Mouse (Mus musculus) brain, adult 2 months (tissue): Measurements from ENCODE around the gene Hdac9.
A peak's percentile ranks its signal among the peaks of the same experiment; 100 is the strongest.

Experiments
- DNase-seq: peaks from one replicate; pipeline ENCODE4 v3.0.0; 2011; ENCODE audit warnings: low read depth, low spot score

Gene Hdac9

GRCm38 (mm10) chr12:34697981-34698380, 218.9 kb downstream of the Hdac9 start:
- no peak for DNase-seq

- DNase-seq: no peak
Measured at GRCm38 (mm10) chr12:34696736-34697135, 220.2 kb downstream of the Hdac9 start.

- no peak for DNase-seq
Measured at GRCm38 (mm10) chr12:34688941-34689340, 228.0 kb downstream of the Hdac9 start.

- DNase-seq: peak; percentile 25
Measured at GRCm38 (mm10) chr12:34683375-34683774, 233.5 kb downstream of the Hdac9 start.

- no peak for DNase-seq
Measured at GRCm38 (mm10) chr12:34682657-34683056, 234.2 kb downstream of the Hdac9 start.

- no peak for DNase-seq
Measured at GRCm38 (mm10) chr12:34680576-34680975, 236.3 kb downstream of the Hdac9 start.

- peak; percentile 53 for DNase-seq
Measured at GRCm38 (mm10) chr12:34677110-34677509, 239.8 kb downstream of the Hdac9 start.

GRCm38 (mm10) chr12:34674235-34674634, 242.7 kb downstream of the Hdac9 start:
- DNase-seq: no peak

GRCm38 (mm10) chr12:34673539-34673938, 243.4 kb downstream of the Hdac9 start:
- DNase-seq: no peak

- peak; percentile 90 for DNase-seq
Measured at GRCm38 (mm10) chr12:34664758-34665157, 252.1 kb downstream of the Hdac9 start.

- no peak for DNase-seq
Measured at GRCm38 (mm10) chr12:34661378-34661777, 255.5 kb downstream of the Hdac9 start.

GRCm38 (mm10) chr12:34660027-34660426, 256.9 kb downstream of the Hdac9 start:
- DNase-seq: no peak

- DNase-seq: no peak
Measured at GRCm38 (mm10) chr12:34658568-34658967, 258.3 kb downstream of the Hdac9 start.

- peak; percentile 79 for DNase-seq
Measured at GRCm38 (mm10) chr12:34658119-34658518, 258.8 kb downstream of the Hdac9 start.

GRCm38 (mm10) chr12:34653615-34654014, 263.3 kb downstream of the Hdac9 start:
- peak; percentile 61 for DNase-seq

- no peak for DNase-seq
Measured at GRCm38 (mm10) chr12:34648753-34649152, 268.1 kb downstream of the Hdac9 start.

- DNase-seq: peak; percentile 21
Measured at GRCm38 (mm10) chr12:34641705-34642259, 275.1 kb downstream of the Hdac9 start.

GRCm38 (mm10) chr12:34637238-34638124, 279.4 kb downstream of the Hdac9 start:
- DNase-seq: no peak

- DNase-seq: peak; percentile 36
Measured at GRCm38 (mm10) chr12:34619101-34619500, 297.8 kb downstream of the Hdac9 start.

GRCm38 (mm10) chr12:34618321-34618720, 298.6 kb downstream of the Hdac9 start:
- peak; percentile 36 for DNase-seq

- DNase-seq: peak; percentile 59
Measured at GRCm38 (mm10) chr12:34617836-34618235, 299.1 kb downstream of the Hdac9 start.

GRCm38 (mm10) chr12:34614796-34615195, 302.1 kb downstream of the Hdac9 start:
- DNase-seq: peak; percentile 74

GRCm38 (mm10) chr12:34612511-34612910, 304.4 kb downstream of the Hdac9 start:
- DNase-seq: peak; percentile 56
